Mouse (Mus musculus): Measurements from ENCODE around the gene Ubald1.

GRCm38 (mm10) chr16:4879708-4880124 is 399 bp downstream of the Ubald1 start:
- TF ChIP-seq CTCF (IDR thresholded peaks at IDR 0.05; ENCODE audit: low read depth) (peak; percentile 59), EP300 (IDR thresholded peaks at IDR 0.05; ENCODE audit: low read depth) (no peak)

Measured in liver, embryonic 14.5 days (tissue).